Mouse (Mus musculus) testis, postnatal 10 days (tissue): Measurements from ENCODE around the gene Otop3.
"Not testable (repeated sequence)": the region's sequence is repeated elsewhere in the genome, so short reads cannot be mapped to it uniquely, and the experiment has no call there.

Experiments used
- DNase-seq: peaks from one replicate; pipeline ENCODE4 v3.0.0; 2021; ENCODE audit warnings: low spot score

Otop3 gene

GRCm38 (mm10) chr11:115366706-115367394 is 32.3 kb downstream of the Otop3 start:
- no peak for DNase-seq

DNA sequence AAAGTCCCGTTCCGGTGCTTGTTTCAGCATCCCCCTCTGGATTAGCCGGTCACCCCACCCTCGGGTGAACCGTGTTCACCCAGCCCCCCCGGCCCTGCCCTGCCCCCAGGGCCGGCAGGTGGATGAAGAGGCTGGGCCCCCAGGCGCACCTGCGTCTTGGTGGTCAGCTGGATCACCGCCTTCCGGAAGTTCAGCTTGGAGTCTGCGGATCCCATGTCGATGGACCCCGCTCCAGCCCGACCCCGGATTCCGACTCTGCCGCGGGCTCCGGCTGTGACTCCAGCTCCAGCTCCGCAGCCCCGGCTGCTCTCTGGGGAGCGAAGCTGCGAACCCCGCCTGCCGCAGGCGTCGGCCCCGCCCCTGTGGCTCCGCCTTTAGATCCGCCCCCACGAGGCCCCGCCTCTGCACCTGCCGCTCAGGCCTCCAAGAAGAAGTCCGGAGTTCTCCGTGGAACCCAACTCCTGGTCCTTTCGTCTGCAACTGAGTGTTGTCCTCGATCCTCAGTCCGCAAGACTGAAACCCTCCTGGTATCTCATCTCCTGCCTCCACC is 32.9 kb downstream of the Otop3 start, which contains the start of gene Hid1:
Hid1 (minus strand) TSS at position 362 of the 550 bp plus-strand sequence.
- peak; percentile 85 for DNase-seq

DNA sequence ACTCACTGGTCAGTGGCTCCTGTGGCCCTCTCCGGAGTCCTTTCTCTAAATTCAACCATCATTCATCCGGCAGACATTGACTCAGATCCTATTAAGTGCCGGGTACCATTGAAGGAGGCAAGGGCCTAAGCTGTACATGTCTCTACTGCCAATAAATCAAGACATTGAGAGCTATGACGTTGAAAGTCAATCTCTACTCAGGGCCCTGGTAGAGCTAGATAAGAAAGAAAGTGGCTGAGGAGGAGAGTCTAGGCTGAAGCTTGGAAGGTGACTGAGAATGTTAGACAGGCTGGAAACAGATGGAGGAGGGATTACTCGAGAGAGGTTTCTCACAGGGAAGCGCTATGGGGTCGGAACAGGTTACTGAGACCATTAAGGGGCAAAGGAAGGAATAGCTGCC is 35.8 kb downstream of the Otop3 start:
- no peak for DNase-seq

- DNase-seq, result no peak
These were observed 36.8 kb downstream of the Otop3 start for GRCm38 (mm10) chr11:115371354-115371753.

- no peak for DNase-seq
These were observed 37.5 kb downstream of the Otop3 start for GRCm38 (mm10) chr11:115372015-115372414.

DNA sequence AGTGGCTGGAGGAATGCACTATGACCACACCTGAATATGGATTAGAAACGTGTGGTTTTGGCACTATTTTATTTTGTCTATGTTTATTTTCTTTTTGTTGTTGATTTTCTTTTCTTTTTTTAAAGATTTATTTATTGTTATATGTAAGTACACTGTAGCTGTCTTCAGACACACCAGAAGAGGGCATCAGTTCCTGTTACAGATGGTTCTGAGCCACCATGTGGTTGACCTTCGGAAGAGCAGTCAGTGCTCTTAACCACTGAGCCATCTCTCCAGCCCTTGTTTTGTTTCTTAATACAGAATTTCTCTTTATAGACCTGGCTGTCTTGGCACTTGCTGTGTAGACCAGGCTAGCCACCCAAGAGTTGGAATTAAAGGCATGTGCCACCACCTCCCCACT is 38.2 kb downstream of the Otop3 start:
- DNase-seq, result no peak

- DNase-seq, result peak; percentile 80
These were observed 39.5 kb downstream of the Otop3 start for GRCm38 (mm10) chr11:115373805-115374694.

DNA sequence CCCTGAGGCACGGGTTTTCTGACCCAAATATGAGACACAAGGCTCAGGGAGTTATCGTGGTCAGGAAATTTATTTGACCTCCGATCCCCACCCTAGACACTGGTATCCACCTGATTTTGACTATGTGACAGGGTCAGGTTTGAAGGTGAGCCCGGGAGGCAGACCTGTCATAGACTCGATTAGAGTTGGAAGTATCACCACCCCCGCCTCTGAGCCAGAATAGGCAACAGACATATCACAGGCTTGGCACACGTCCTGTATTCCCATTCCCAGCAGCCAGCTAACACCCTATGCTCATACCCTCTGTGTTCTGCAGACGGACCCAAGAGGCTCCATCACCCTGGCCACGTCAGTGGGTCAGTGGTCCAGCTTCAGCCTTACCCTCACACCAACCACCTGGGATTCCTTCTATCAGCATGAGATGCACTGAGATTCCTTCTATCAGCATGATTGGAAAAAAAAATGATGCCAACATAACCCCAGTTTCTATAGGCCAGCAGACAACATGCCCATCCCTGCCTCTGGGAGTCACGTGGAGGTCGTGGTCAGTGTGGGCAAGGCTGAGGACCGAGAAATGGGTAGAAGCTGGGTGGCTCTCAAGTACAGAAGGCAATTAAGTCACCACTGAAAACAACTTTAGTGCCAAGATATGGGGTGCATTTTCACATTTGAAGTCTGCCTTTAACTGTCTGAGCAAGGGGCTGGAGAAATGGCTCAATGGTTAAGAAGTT is 40.3 kb downstream of the Otop3 start:
- no peak for DNase-seq

DNA sequence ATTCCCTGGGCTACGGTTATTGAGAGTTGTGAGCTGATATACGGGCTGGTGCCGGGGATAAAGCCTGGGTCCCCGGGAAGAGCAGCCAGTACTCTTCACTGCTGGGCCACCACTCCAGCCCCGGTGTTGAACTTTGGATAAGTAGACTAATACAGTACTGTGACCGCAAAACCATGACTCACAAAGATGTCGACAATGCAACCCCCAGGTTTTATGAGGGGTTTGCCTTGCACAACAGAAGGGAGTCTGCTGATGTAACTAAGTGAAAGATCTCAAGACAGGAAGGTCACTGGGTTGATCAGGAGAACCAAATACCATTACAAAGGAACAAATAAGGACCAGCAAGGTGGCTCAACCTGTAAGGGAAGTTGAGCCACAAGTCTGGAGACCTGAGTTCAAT is 42.2 kb downstream of the Otop3 start:
- no peak for DNase-seq

- no peak for DNase-seq
These were observed 42.7 kb downstream of the Otop3 start for GRCm38 (mm10) chr11:115377254-115377653.

- DNase-seq, result no peak
These were observed 43.3 kb downstream of the Otop3 start for GRCm38 (mm10) chr11:115377854-115378253.

- no peak for DNase-seq
These were observed 46.7 kb downstream of the Otop3 start for GRCm38 (mm10) chr11:115381276-115381675.

DNA sequence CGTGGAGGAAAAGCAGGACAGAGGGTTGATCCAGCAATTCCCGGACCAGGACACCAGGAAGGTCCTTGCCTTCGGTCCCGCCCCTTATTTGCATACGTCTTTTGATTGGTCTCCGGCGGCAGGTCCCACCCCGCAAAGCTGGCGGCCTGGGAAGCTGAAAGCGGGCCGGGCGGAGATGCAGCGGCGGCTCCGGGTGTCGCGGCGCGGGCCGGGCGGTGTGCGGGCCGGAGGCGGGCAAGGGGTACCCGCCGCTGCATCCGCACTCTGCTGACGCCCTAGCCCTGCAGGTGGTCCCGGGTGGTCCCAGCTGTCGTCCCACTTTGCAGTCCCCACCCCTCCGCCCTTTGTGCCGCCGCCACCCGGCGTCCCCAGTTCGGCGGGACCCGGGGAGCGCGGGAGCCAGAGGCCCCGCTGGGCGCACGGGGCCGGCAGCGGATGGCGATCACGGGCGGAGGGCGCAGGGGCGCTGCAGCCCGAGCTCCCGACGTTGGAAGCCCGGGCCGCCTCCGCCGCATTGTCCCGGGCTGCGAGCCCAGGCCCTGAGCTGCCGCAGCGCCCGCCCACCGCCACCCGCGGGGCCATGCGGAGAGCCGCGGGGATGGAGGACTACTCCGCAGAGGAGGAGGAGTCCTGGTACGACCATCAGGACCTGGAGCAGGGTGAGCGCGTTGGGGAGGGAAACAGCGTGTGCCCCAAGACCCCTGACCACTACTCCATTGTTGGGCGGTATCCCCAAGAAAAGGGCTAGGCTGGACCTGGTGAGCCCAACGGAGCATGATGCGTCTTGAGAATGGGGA is 47.4 kb downstream of the Otop3 start, which contains the start of gene Cdr2l:
Cdr2l (plus strand) TSS at position 174 of the 797 bp plus-strand sequence.
- DNase-seq, result peak; percentile 92

DNA sequence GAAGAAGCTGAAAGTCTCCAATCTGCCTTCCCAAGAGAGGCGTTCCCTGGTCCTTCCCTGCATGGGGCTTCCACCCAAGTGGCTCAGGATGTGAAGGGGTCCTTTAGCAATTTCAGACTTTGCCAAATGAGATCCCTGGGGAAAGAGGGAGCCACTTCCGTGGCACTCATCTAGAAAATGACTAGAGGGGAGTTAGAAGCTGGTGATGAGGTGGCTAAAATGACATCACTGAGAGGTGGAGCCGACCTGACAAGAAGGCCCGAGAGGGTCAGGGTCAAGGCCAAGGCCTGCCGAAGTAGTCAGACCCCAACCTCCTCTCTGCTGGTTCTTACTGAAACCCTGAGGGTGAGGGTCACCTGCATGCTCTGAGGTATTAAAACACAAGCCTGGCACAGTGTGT is 48.4 kb downstream of the Otop3 start:
- DNase-seq, result no peak

DNA sequence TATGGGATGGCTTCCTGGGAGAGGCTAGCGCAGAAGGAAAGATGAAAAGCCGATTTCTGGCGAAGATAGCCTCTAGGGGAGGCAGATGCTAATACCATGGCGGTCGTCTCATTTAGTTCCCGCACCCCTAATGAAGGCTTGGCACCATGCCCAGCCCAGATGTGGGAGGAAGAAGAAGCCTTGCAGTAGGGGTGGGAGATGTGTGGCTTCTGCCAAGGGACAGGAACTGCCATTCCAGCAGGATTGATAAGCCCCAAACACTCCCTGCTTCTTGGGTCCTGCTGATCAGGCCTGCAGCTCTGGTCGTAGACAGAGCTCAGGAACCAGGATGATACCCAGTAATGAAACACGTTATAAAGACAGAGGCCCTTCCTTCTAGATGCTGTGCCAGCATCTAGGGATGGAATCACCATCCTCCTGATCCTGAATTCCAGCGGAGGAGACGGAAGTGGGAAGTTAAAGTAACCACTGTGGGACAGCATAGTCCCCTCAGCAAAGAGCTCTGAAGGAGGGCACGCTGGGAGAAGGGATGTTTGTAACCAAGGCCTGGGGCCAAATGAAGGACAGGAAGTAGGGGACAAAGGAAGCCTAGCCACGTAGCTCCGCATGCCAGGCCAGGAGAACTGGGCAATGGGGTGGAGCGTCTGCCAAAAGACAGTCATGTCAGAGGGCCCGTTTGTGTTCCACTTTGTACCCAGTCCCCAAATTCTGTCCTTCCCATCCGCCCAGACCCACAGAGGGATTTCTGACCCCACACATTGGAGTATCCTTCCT is 49.4 kb downstream of the Otop3 start:
- DNase-seq, result peak; percentile 84

DNA sequence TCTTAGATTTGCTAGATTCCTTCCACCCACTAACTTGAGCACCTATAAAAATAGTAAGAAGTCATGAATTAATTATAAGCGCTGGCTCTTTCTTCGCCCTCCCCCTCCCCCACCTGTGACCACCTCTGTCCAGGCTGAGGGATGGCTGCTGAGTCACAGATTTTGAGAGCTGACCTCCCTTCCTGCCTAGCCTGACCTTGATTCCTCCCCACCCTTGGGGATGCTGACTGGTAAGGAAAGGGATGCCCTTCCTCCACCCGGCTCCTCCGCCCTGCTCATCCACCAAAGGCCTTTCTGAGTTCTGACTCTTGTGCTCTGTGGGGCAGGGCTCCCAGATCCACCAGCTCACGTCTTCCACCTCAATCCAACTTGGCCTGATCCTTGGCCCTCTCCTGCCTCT is 50.1 kb downstream of the Otop3 start:
- DNase-seq, result no peak

GRCm38 (mm10) chr11:115386859-115387258 is 52.3 kb downstream of the Otop3 start:
- DNase-seq, result not testable (repeated sequence)

GRCm38 (mm10) chr11:115391358-115391757 is 56.8 kb downstream of the Otop3 start:
- no peak for DNase-seq

- DNase-seq, result peak; percentile 44
These were observed 59.3 kb downstream of the Otop3 start for GRCm38 (mm10) chr11:115393721-115394325.
